Mouse (Mus musculus): Measurements from ENCODE around the gene Psmb2. TPM values are rescaled to one million over a fixed set of nuclear protein-coding genes. Genes with fewer than 3 reads are reported as not detected.
A peak's percentile ranks its signal among the peaks of the same experiment; 100 is the strongest.

Gene Psmb2
- polyA plus RNA-seq, 1 experiment from 2014 or later, result 593 TPM

DNA sequence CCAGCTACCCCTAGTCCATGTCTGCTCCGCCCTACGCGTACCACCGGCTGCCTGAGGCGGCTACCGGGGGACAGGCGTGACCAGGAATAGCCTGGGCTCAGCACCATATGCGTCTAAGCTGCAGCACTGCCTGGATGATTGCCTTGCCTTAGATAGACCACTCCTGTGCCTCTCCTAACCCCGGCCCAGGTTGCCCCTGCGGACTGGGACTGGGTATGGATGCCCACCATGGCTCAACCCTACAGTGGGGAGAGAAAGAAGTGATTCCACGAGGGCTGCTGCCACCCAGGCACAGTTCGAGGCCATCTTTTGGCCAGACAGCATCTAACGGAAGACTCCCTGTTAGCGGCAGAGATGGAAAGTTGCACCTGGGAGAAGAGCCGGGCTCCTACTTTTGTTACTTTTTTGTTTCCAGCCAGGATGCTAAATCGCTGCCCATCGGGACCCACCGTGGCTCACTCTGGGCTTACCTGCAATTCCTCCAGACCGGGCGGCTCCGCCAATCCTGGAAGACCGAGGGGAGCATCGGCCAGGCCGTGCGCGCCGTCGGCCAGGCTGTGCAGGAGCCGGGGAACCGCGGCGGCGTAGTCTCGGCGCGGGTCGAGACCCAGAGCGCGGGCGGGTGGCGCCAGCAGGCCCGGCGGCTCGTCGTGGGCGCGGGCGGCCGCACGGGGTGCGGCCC, 57.4 kb downstream of the Psmb2 start:
- peaks cover 21% of the 10 kb centered on the region for H3K4me1 ChIP-seq
- peaks cover 100% of the 10 kb centered on the region for H3K27me3 ChIP-seq (ENCODE audit: low read depth, poor library complexity, severe bottlenecking)
- no peaks in the 10 kb centered on the region for H3K9me3 ChIP-seq (replicated peaks)
- 2% methylated on average over 51 of the region's 51 CpGs for WGBS
- H3K27ac ChIP-seq, result 0 out of 2 replicates have a peak overlapping the region, but pooled peaks have one; percentile 16
- H3K4me3 ChIP-seq, result peak overlapping the region; percentile 34
- H3K36me3 ChIP-seq, result no peaks in the 10 kb centered on the region
- DNase-seq (ENCODE audit: low spot score), result peak; percentile 64

DNA sequence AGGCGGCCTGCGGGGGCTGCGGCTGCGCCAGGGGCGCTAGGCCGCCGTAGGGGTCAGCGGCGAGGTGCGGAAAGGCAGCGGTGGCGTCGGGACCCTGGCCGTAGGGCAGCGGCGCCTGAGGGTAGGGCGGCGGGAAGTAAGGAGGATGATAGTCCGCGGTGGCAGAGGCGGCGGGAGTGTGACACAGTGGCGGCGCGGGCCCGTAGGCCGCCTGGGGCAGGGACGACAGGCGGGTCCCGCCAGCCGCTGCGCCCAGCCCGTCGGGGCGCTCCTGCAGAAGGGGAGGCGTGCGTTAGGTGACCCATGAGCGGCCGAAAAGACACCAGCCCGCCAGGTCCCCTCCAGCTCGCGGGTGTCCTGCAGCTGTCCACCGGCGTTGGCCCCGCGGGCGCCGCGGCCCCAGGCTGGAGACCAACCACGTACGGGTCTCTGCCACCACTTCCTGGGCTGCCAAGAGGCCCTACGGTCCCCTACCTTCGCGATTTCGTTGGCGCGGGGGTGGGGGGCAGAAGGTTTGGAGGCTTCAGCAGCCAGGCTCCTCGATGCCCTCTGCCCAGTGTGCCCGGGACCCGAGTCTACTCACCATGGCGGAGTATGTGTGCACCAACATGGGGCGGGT, 58.1 kb downstream of the Psmb2 start:
- 2% methylated on average over 62 of the region's 62 CpGs for WGBS
- DNase-seq (ENCODE audit: low spot score), result peak; percentile 67
- peaks cover 26% of the 10 kb centered on the region for H3K4me1 ChIP-seq
- H3K27ac ChIP-seq, result 0 out of 2 replicates have a peak overlapping the region, but pooled peaks have one; percentile 16
- no peaks in the 10 kb centered on the region for H3K36me3 ChIP-seq
- peaks cover 93% of the 10 kb centered on the region for H3K27me3 ChIP-seq (ENCODE audit: low read depth, poor library complexity, severe bottlenecking)
- H3K4me3 ChIP-seq, result peak overlapping the region; percentile 34
- no peaks in the 10 kb centered on the region for H3K9me3 ChIP-seq (replicated peaks)

DNA sequence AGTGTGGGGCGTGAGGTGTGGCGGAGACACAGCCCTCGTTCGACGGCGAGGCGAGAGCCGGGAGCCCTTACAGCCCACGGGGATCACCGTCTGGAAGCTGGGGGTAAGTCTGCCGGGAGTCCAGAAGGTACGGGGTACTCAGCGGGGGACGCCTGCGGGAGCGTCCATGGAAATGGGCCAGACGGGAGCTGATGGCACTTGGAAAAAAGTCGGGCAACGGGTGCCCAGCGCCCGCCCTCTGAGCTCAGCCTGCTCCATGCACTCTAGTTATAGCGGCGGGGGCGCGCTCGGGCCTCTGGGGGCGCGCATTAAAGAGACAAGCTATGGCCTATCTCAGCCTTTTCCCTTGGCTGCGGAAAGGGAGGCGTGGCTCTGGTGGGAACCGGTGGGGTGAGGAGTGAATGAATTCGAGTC, 58.6 kb downstream of the Psmb2 start, which contains the start of gene Tfap2e:
TSS of gene Tfap2e (minus strand) at position 240 of the 414 bp plus-strand sequence.
- 3% methylated on average over 32 of the region's 32 CpGs for WGBS
- Histone ChIP-seq H3K4me3 (peak within 1 kb of the TSS; percentile 34), H3K27me3 (ENCODE audit: low read depth, poor library complexity, severe bottlenecking) (peaks cover 88% of the 10 kb centered on the region), H3K27ac (0 out of 2 replicates have a peak within 1 kb of the TSS, but pooled peaks have one; percentile 16), H3K36me3 (no peaks in the 10 kb centered on the region), H3K4me1 (peaks cover 26% of the 10 kb centered on the region), H3K9me3 (replicated peaks) (no peaks in the 10 kb centered on the region)
- no peak for DNase-seq (ENCODE audit: low spot score)

DNA sequence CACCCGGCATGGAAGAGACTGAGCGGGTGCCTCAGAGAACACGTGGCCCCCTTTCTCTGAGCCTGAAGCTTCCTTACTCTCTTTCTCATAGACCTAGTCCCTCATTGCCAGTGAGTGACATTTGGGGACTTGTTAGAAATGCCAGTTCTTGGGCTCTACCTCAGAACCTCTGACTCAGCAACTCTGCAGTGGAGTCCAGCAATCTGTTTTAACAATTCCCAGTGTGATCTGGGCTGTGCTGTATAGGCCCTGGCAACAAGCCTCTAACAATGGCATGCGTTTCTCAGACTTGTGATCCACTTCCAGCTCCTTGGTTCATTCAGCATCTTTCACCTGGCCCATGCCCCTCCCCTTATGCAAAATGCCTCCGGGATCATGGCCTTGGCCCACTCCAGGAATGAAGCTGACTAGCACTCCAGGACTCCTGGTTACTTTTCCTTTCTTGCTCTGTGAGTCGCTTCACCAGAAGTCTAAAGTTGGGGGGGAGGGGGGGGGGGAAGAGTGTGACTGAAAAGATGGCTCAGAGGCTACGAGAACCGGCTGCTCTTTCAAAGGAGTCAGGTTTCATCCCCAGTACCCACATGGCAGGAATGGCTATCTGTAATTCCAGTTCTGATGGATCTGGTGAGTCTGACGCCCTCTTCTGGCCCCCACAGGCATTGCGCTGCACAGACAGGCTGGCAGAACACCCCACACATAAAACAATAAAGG, 62.7 kb downstream of the Psmb2 start:
- peak; percentile 53 for DNase-seq (ENCODE audit: low spot score)

GRCm38 (mm10) chr4:126741448-126741847, 64.0 kb downstream of the Psmb2 start:
- 5% methylated on average over 12 of the region's 12 CpGs for WGBS
- H3K27me3 ChIP-seq (ENCODE audit: low read depth, poor library complexity, severe bottlenecking), result peaks cover 34% of the 10 kb centered on the region
- H3K4me3 ChIP-seq, result no peak overlapping the region

More for the DNA sequence above, 62.7 kb downstream of the Psmb2 start:
- Histone ChIP-seq H3K4me3 (no peak overlapping the region), H3K4me1 (peaks cover 41% of the 10 kb centered on the region), H3K27ac (no peak overlapping the region), H3K9me3 (replicated peaks) (no peaks in the 10 kb centered on the region), H3K27me3 (ENCODE audit: low read depth, poor library complexity, severe bottlenecking) (peaks cover 47% of the 10 kb centered on the region), H3K36me3 (peaks cover 12% of the 10 kb centered on the region)
- WGBS, result 20% methylated on average over 10 of the region's 10 CpGs

GRCm38 (mm10) chr4:126742976-126743375, 65.5 kb downstream of the Psmb2 start:
- Histone ChIP-seq H3K27me3 (ENCODE audit: low read depth, poor library complexity, severe bottlenecking) (peaks cover 18% of the 10 kb centered on the region), H3K36me3 (peaks cover 39% of the 10 kb centered on the region), H3K4me1 (peaks cover 29% of the 10 kb centered on the region), H3K9me3 (replicated peaks) (no peaks in the 10 kb centered on the region), H3K4me3 (no peak overlapping the region), H3K27ac (no peak overlapping the region)
- no peak for DNase-seq (ENCODE audit: low spot score)
- 31% methylated on average over 2 of the region's 2 CpGs for WGBS

More at GRCm38 (mm10) chr4:126741448-126741847, 64.0 kb downstream of the Psmb2 start:
- peak; percentile 83 for DNase-seq (ENCODE audit: low spot score)
- H3K9me3 ChIP-seq (replicated peaks), result no peaks in the 10 kb centered on the region
- peaks cover 25% of the 10 kb centered on the region for H3K36me3 ChIP-seq
- H3K27ac ChIP-seq, result no peak overlapping the region
- peaks cover 29% of the 10 kb centered on the region for H3K4me1 ChIP-seq

- Histone ChIP-seq H3K27ac (no peak overlapping the region), H3K4me3 (no peak overlapping the region), H3K27me3 (ENCODE audit: low read depth, poor library complexity, severe bottlenecking) (peaks cover 11% of the 10 kb centered on the region), H3K36me3 (peaks cover 46% of the 10 kb centered on the region), H3K9me3 (replicated peaks) (no peaks in the 10 kb centered on the region), H3K4me1 (peaks cover 30% of the 10 kb centered on the region)
- DNase-seq (ENCODE audit: low spot score), result peak; percentile 53
- 3% methylated on average over 11 of the region's 11 CpGs for WGBS
These were observed 66.3 kb downstream of the Psmb2 start for GRCm38 (mm10) chr4:126743713-126744112.

DNA sequence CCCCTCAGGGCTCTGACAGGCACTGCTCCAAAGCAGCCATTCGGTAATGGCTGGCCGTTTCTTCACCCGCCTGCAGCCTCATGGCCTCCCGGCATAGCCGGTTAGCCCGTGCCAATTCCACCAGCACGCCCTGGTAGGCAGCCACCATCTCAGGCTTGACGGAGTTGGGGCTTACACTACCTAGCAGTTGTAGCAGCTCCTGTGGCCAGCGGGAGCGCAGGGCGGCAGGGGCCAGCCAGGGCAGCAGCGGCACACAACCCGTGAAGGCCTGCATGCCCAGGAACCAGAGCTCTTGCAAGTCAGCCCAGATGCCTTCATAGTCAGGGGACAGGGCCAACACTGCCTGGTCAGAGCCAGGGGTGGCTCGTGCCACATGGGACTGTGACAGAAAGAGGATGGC, 67.4 kb downstream of the Psmb2 start:
- 90% methylated on average over 14 of the region's 14 CpGs for WGBS
- Histone ChIP-seq H3K4me3 (no peak overlapping the region), H3K9me3 (replicated peaks) (no peaks in the 10 kb centered on the region), H3K4me1 (peaks cover 38% of the 10 kb centered on the region), H3K27me3 (ENCODE audit: low read depth, poor library complexity, severe bottlenecking) (no peaks in the 10 kb centered on the region), H3K27ac (no peak overlapping the region), H3K36me3 (peaks cover 57% of the 10 kb centered on the region)
- DNase-seq (ENCODE audit: low spot score), result no peak

DNA sequence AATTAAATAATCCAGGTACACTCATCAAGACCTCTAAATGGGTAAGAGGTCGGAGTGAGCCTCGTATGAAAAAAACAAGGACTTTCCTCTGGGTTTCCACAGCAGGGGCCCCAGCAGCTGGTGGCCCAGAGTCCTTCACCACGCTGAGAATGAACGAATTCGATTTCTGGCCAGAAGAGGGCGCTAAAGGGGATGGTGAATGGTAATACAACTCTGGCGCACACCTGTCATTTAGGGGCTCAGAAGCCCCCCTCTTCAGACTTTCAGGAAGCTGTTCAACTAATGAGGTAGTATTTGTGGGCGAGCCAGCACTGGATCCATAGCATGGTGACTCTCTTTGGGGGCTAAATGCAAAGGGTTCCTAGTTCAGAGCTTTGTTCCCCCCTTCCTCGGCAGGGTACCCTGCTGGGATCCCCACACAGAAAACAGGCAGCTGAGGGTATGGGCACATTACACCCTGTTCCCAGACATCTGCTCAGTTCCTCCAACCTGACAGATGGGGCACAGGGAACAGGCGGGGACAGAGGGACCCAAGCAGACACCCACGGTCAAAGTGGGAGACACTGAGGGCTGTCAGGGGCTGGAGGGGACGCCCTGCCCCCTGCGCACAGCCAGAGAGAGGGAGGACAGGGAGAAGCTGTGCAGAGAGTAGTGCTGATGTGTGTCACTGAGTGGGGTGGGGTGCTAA, 68.2 kb downstream of the Psmb2 start:
- peak; percentile 74 for DNase-seq (ENCODE audit: low spot score)
- Histone ChIP-seq H3K36me3 (peaks cover 65% of the 10 kb centered on the region), H3K27me3 (ENCODE audit: low read depth, poor library complexity, severe bottlenecking) (no peaks in the 10 kb centered on the region)

GRCm38 (mm10) chr4:126746194-126746840, 68.9 kb downstream of the Psmb2 start:
- Histone ChIP-seq H3K4me3 (no peak overlapping the region), H3K4me1 (peaks cover 46% of the 10 kb centered on the region), H3K27ac (no peak overlapping the region), H3K27me3 (ENCODE audit: low read depth, poor library complexity, severe bottlenecking) (no peaks in the 10 kb centered on the region), H3K9me3 (replicated peaks) (no peaks in the 10 kb centered on the region), H3K36me3 (peaks cover 71% of the 10 kb centered on the region)
- 87% methylated on average over 10 of the region's 10 CpGs for WGBS
- DNase-seq (ENCODE audit: low spot score), result no peak

More for the DNA sequence above, 68.2 kb downstream of the Psmb2 start:
- 47% methylated on average over 13 of the region's 13 CpGs for WGBS
- Histone ChIP-seq H3K4me1 (peaks cover 41% of the 10 kb centered on the region), H3K4me3 (no peak overlapping the region), H3K9me3 (replicated peaks) (no peaks in the 10 kb centered on the region), H3K27ac (no peak overlapping the region)

DNA sequence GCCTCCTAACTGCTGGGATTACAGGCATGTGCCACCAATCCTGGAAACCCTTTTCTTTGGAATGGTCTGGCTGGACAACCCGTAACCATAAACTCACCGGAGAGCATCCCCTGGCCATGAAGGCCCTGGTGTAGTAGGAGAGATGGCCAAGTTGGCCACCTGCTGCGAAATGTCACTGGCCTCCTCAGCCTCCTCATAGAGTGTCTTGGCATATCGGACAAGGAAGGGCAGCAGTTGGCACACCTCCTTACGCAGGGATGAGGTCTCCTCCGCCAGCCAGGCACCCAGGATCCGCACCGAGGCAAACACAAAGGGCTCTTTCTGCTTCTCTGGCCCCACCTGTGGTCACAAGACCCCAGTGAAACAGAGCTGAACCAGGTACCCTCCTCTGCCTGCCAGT, 71.0 kb downstream of the Psmb2 start:
- H3K9me3 ChIP-seq (replicated peaks), result no peaks in the 10 kb centered on the region
- no peak for DNase-seq (ENCODE audit: low spot score)
- H3K27ac ChIP-seq, result no peak overlapping the region
- no peaks in the 10 kb centered on the region for H3K27me3 ChIP-seq (ENCODE audit: low read depth, poor library complexity, severe bottlenecking)
- H3K4me3 ChIP-seq, result no peak overlapping the region
- H3K36me3 ChIP-seq, result peaks cover 71% of the 10 kb centered on the region
- H3K4me1 ChIP-seq, result peaks cover 53% of the 10 kb centered on the region
- WGBS, result 96% methylated on average over 8 of the region's 8 CpGs

DNA sequence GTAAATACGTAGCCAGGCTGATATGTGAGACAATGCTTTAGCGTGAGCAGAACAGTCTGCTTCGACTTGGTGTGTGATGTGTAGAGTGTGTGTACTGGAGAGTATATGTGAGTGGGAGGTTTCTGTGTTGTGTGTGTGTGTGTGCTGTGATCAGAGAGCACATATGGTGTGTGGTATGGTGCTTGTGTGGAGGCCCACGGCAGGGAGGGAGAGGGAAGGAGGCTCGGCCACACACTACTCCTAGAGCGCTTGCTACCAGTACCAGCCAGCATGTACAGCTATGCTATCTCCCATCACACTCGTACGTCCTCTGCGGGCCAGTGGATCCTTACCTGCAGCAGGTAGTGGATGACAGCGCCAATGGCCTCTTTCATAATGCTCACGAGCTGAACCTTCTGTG, 72.1 kb downstream of the Psmb2 start:
- Histone ChIP-seq H3K27ac (no peak overlapping the region), H3K4me3 (no peak overlapping the region), H3K36me3 (peaks cover 65% of the 10 kb centered on the region), H3K27me3 (ENCODE audit: low read depth, poor library complexity, severe bottlenecking) (no peaks in the 10 kb centered on the region), H3K4me1 (peaks cover 51% of the 10 kb centered on the region), H3K9me3 (replicated peaks) (no peaks in the 10 kb centered on the region)
- WGBS, result 92% methylated on average over 11 of the region's 11 CpGs
- no peak for DNase-seq (ENCODE audit: low spot score)

Measured in limb, embryonic 10.5 days (tissue).